Mouse (Mus musculus) telencephalon, adult 2 months (tissue): ENCODE measurements around the gene C87414.
"Not testable (repeated sequence)": the region's sequence is repeated elsewhere in the genome, so short reads cannot be mapped to it uniquely, and the experiment has no call there.

Experiments
- DNase-seq: peaks from one replicate; pipeline ENCODE4 v3.0.0-alpha.2; 2011; ENCODE audit warnings: low read depth, low spot score

The C87414 gene

DNA sequence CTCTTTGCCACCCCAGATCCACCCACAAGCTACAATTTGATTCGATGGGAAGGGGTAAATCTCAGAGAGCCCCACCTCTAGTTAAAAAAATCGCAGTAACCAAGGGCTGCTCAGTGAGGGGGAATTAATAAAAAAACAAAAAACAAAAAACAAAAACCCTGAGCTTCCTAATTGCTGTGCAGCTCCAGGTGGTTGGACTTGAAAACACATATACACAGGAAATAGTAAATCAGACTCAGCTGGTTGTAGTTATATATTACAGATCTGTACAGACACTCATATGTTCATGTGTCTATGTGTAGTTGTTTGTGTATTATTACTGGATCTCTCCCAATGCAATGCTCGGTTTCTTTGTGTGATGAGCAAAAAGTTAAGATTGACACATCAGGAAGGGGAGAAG lies at the start of gene C87414:
Gene C87414 (minus strand): TSS at position 101 of the 400 bp plus-strand sequence.
- not testable (repeated sequence) for DNase-seq

DNA sequence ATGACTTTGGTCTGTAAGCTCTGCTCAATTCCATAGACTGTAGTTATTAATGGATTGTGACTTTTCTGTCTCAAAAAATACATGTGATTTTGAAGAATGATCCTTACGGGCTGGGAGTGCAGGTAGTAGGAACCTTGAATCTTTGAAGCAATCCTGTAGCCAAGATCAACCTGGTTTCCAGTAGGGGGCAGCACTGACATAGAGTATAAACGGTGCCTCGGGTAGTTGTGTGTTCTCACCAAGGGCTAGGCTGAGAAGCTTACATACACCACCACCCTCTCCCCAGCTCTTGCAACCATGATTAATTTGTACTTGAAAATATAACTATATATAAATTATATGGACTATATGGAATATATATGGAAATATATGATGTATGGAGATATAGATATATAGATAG lies 13.3 kb upstream of the C87414 start:
- not testable (repeated sequence) for DNase-seq
